Mouse (Mus musculus) megakaryocyte progenitor cell, adult 5-6 weeks (primary cell): ENCODE results near the gene Kmt2b. TPM values are rescaled to one million over a fixed set of nuclear protein-coding genes. Genes with fewer than 3 reads are reported as not detected.

ENCODE experiments used
- ATAC-seq: replicated peaks from 2 replicates; pipeline ENCODE4 v1.8.0; 2016; ENCODE audit warnings: mild to moderate bottlenecking, moderate TSS enrichment, inconsistent platforms; ENCODE audit not compliant: poor library complexity
- total RNA-seq, 2 experiments: library from RNA; stranded (forward) in 1 of 2; stranded (reverse) in 1 of 2; fragments of 157-497, 149-512 nt in 1 of 2; fragments of 200-1000 nt in 1 of 2; gene quantifications; 2 replicates each; pipeline versions ENCODE4 v1.2.3 to v1.2.4; 2015 to 2017

Kmt2b gene
- total RNA-seq, 2 experiments from 2014 or later, result 11.7 to 99.8 TPM

- ATAC-seq, result peak; percentile 52
Observed at GRCm38 (mm10) chr7:30572389-30572788, 16.1 kb downstream of the Kmt2b start.

GRCm38 (mm10) chr7:30567555-30567954, 21.0 kb downstream of the Kmt2b start:
- no peak for ATAC-seq

- no peak for ATAC-seq
Observed at GRCm38 (mm10) chr7:30566033-30566432, 22.5 kb downstream of the Kmt2b start.

- no peak for ATAC-seq
Observed at GRCm38 (mm10) chr7:30564970-30565571, 23.5 kb downstream of the Kmt2b start, which contains the start of gene Igflr1. Gene Igflr1 (plus strand): TSS chr7:30565427.

GRCm38 (mm10) chr7:30563906-30564280, 24.6 kb downstream of the Kmt2b start:
- ATAC-seq, result 0 out of 2 replicates have a peak, but pooled peaks have one; percentile 1

GRCm38 (mm10) chr7:30563117-30563905, 25.2 kb downstream of the Kmt2b start, which contains the start of the genes U2af1l4, Gm49396 and Psenen:
Gene U2af1l4 (plus strand): TSS chr7:30563301.
Gene Gm49396 (plus strand): TSS chr7:30563344.
Gene Psenen (minus strand): TSS chr7:30563627.
- peak; percentile 68 for ATAC-seq

- peak; percentile 6; the same call in 1 of the 2 replicates for ATAC-seq
Observed at GRCm38 (mm10) chr7:30562526-30563116, 25.9 kb downstream of the Kmt2b start.

- ATAC-seq, result no peak
Observed at GRCm38 (mm10) chr7:30560296-30560695, 28.2 kb downstream of the Kmt2b start.

- peak; percentile 74 for ATAC-seq
Observed at GRCm38 (mm10) chr7:30559443-30559954, 29.0 kb downstream of the Kmt2b start, which contains the start of gene Lin37. Gene Lin37 (minus strand): TSS chr7:30559838.

GRCm38 (mm10) chr7:30558656-30559442, 29.7 kb downstream of the Kmt2b start:
- peak; percentile 13; the same call in 1 of the 2 replicates for ATAC-seq

- no peak for ATAC-seq
Observed at GRCm38 (mm10) chr7:30557901-30558514, 30.5 kb downstream of the Kmt2b start.

GRCm38 (mm10) chr7:30556894-30557536, 31.5 kb downstream of the Kmt2b start:
- ATAC-seq, result no peak

GRCm38 (mm10) chr7:30553810-30554584, 34.5 kb downstream of the Kmt2b start:
- no peak for ATAC-seq

- ATAC-seq, result 0 out of 2 replicates have a peak, but pooled peaks have one; percentile 15
Observed at GRCm38 (mm10) chr7:30553021-30553589, 35.4 kb downstream of the Kmt2b start.

GRCm38 (mm10) chr7:30552102-30553020, 36.2 kb downstream of the Kmt2b start, which contains the start of the genes Hspb6 and Proser3:
Gene Hspb6 (plus strand): TSS chr7:30552178.
Gene Proser3 (minus strand): TSS chr7:30552299.
- peak; percentile 85 for ATAC-seq

- peak; percentile 55 for ATAC-seq
Observed at GRCm38 (mm10) chr7:30551445-30552101, 37.0 kb downstream of the Kmt2b start.

- ATAC-seq, result no peak
Observed at GRCm38 (mm10) chr7:30550603-30551002, 37.9 kb downstream of the Kmt2b start.
